Mouse (Mus musculus): ENCODE measurements around the gene Engase.

Engase gene

GRCm38 (mm10) chr11:118534382-118535092 is 57.9 kb downstream of the Engase start:
- DNase-seq = peak; percentile 61

DNA sequence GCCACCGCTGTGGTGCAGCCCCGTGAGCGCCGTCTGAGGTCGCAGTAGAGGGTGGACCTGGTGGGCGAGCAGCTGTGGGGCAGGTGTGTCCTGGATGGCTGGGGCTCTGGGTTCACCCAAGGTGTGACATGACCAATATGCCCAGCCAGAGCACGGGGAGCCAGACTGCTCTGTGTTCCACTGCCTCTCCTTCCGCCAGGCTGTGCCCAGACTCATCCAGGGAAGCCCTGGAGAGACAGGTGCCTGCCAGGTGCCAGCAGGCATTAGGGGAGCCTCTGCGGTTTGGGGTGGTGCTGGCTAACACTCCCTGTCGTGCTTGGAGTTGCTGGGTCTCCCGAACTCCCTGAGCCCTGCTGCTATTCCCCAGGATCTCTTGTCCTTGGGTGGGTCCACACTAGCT is 61.4 kb downstream of the Engase start:
- DNase-seq = no peak

Data from lung, postnatal 10 days (tissue).